Mouse (Mus musculus): ENCODE measurements around the gene Shf. TPM values are rescaled to one million over a fixed set of nuclear protein-coding genes. Genes with fewer than 3 reads are reported as not detected.

Gene Shf
- polyA plus RNA-seq, 1 experiment from 2014 or later, result 2.5 TPM

- no peak overlapping the region for H3K4me3 ChIP-seq (ENCODE audit: low read depth, low read length)
- no peak for TF ChIP-seq CTCF (IDR thresholded peaks at IDR 0.05)
- TF ChIP-seq EP300 (IDR thresholded peaks at IDR 0.05), result no peak
- ATAC-seq (no peak), DNase-seq (ENCODE audit: low spot score) (no peak)
- no peak overlapping the region for H3K4me2 ChIP-seq (replicated peaks; ENCODE audit: low read depth, low read length)
- no peaks in the 10 kb centered on the region for H3K36me3 ChIP-seq (ENCODE audit: insufficient read depth, low read length)
- WGBS, result 74% methylated on average over 6 of the region's 6 CpGs
- H3K9me3 ChIP-seq (ENCODE audit: low read length), result no peaks in the 10 kb centered on the region
- no peaks in the 10 kb centered on the region for H3K4me1 ChIP-seq (ENCODE audit: insufficient read depth, low read depth, low read length)
- no peak overlapping the region for H3K27ac ChIP-seq (ENCODE audit: low read length)
- no peak overlapping the region for H3K9ac ChIP-seq (replicated peaks; ENCODE audit: low read depth)
- no peaks in the 10 kb centered on the region for H3K27me3 ChIP-seq (replicated peaks; ENCODE audit: insufficient read depth, low read length)
These were observed 8.7 kb downstream of the Shf start for GRCm38 (mm10) chr2:122360310-122360709.

- ATAC-seq (no peak), DNase-seq (ENCODE audit: low spot score) (no peak)
- H3K9ac ChIP-seq (replicated peaks; ENCODE audit: low read depth), result no peak overlapping the region
- H3K36me3 ChIP-seq (ENCODE audit: insufficient read depth, low read length), result no peaks in the 10 kb centered on the region
- TF ChIP-seq CTCF (IDR thresholded peaks at IDR 0.05), result no peak
- no peaks in the 10 kb centered on the region for H3K9me3 ChIP-seq (ENCODE audit: low read length)
- 86% methylated on average over 3 of the region's 3 CpGs for WGBS
- H3K27ac ChIP-seq (ENCODE audit: low read length), result no peak overlapping the region
- H3K4me1 ChIP-seq (ENCODE audit: insufficient read depth, low read depth, low read length), result no peaks in the 10 kb centered on the region
- H3K4me2 ChIP-seq (replicated peaks; ENCODE audit: low read depth, low read length), result no peak overlapping the region
- H3K27me3 ChIP-seq (replicated peaks; ENCODE audit: insufficient read depth, low read length), result no peaks in the 10 kb centered on the region
- no peak overlapping the region for H3K4me3 ChIP-seq (ENCODE audit: low read depth, low read length)
These were observed 12.8 kb downstream of the Shf start for GRCm38 (mm10) chr2:122356187-122356586.

DNA sequence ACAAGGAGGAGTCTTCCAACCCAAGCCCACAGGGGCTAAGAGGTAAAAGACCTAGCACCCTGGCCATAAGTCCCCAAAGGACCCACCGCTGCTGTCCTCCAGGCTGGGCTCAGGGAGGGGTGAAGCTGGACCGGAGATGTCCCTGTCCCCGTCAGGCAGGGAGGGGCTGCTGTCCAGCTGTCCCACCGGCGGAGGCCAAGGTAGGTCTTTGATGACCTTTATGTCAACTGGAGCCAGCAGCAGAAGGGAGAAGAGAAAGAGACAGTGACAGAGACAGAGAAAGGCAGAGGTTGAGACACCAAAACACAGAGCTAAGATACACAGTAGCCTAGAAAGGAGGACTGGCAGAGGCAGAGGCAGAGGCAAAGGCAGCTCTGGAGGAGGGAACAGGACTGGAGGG, 13.6 kb downstream of the Shf start:
- TF ChIP-seq CTCF (IDR thresholded peaks at IDR 0.05) (no peak), EP300 (IDR thresholded peaks at IDR 0.05) (no peak)
- ATAC-seq, result no peak
- H3K27me3 ChIP-seq (replicated peaks; ENCODE audit: insufficient read depth, low read length), result no peaks in the 10 kb centered on the region

GRCm38 (mm10) chr2:122354191-122354929, 14.6 kb downstream of the Shf start:
- ATAC-seq, result no peak

More for the DNA sequence above, 13.6 kb downstream of the Shf start:
- Histone ChIP-seq H3K4me2 (replicated peaks; ENCODE audit: low read depth, low read length) (no peak overlapping the region), H3K9ac (replicated peaks; ENCODE audit: low read depth) (no peak overlapping the region), H3K4me3 (ENCODE audit: low read depth, low read length) (no peak overlapping the region), H3K9me3 (ENCODE audit: low read length) (no peaks in the 10 kb centered on the region), H3K36me3 (ENCODE audit: insufficient read depth, low read length) (no peaks in the 10 kb centered on the region), H3K4me1 (ENCODE audit: insufficient read depth, low read depth, low read length) (no peaks in the 10 kb centered on the region), H3K27ac (ENCODE audit: low read length) (no peak overlapping the region)
- DNase-seq (ENCODE audit: low spot score), result no peak
- WGBS, result 92% methylated on average over 5 of the region's 5 CpGs

DNA sequence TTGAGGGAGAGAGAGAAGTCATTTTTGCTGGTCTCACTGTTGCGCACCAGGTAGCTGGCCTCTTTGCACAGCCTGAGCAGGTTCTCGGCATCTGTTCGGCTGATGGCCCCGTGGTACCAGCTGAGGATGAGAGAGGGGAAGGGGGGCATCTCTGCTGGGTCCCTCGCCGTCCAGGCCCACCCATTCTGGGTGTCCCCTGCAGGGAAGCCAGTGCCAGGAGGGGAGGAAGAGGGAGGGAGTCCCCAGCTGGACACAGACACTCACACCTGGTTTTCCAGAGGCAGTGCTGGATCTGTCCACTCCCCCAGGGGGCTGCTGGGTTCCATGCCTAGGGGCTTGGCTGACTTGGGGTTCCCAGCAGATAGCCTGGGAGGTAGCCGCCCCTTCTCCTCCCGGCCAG, 15.2 kb downstream of the Shf start:
- no peaks in the 10 kb centered on the region for H3K27me3 ChIP-seq (replicated peaks; ENCODE audit: insufficient read depth, low read length)
- H3K27ac ChIP-seq (ENCODE audit: low read length), result no peak overlapping the region
- no peak for ATAC-seq
- no peak overlapping the region for H3K9ac ChIP-seq (replicated peaks; ENCODE audit: low read depth)
- H3K4me3 ChIP-seq (ENCODE audit: low read depth, low read length), result no peak overlapping the region
- no peaks in the 10 kb centered on the region for H3K36me3 ChIP-seq (ENCODE audit: insufficient read depth, low read length)
- DNase-seq (ENCODE audit: low spot score), result no peak
- H3K9me3 ChIP-seq (ENCODE audit: low read length), result no peaks in the 10 kb centered on the region
- H3K4me2 ChIP-seq (replicated peaks; ENCODE audit: low read depth, low read length), result no peak overlapping the region
- 92% methylated on average over 8 of the region's 8 CpGs for WGBS
- H3K4me1 ChIP-seq (ENCODE audit: insufficient read depth, low read depth, low read length), result peaks cover 6% of the 10 kb centered on the region; the same call in 1 of the 2 replicates
- TF ChIP-seq EP300 (IDR thresholded peaks at IDR 0.05) (no peak), CTCF (IDR thresholded peaks at IDR 0.05) (no peak)

More at GRCm38 (mm10) chr2:122354191-122354929, 14.6 kb downstream of the Shf start:
- no peaks in the 10 kb centered on the region for H3K36me3 ChIP-seq (ENCODE audit: insufficient read depth, low read length)
- no peak for DNase-seq (ENCODE audit: low spot score)
- H3K4me2 ChIP-seq (replicated peaks; ENCODE audit: low read depth, low read length), result no peak overlapping the region
- H3K9me3 ChIP-seq (ENCODE audit: low read length), result no peaks in the 10 kb centered on the region
- peaks cover 1% of the 10 kb centered on the region; the same call in 1 of the 2 replicates for H3K4me1 ChIP-seq (ENCODE audit: insufficient read depth, low read depth, low read length)
- H3K9ac ChIP-seq (replicated peaks; ENCODE audit: low read depth), result no peak overlapping the region
- no peak overlapping the region for H3K4me3 ChIP-seq (ENCODE audit: low read depth, low read length)
- no peak for TF ChIP-seq EP300 (IDR thresholded peaks at IDR 0.05)
- TF ChIP-seq CTCF (IDR thresholded peaks at IDR 0.05), result no peak
- 62% methylated on average over 12 of the region's 12 CpGs for WGBS
- no peaks in the 10 kb centered on the region for H3K27me3 ChIP-seq (replicated peaks; ENCODE audit: insufficient read depth, low read length)
- no peak overlapping the region for H3K27ac ChIP-seq (ENCODE audit: low read length)

- Histone ChIP-seq H3K4me3 (ENCODE audit: low read depth, low read length) (no peak overlapping the region), H3K27ac (ENCODE audit: low read length) (no peak overlapping the region), H3K9ac (replicated peaks; ENCODE audit: low read depth) (no peak overlapping the region), H3K4me2 (replicated peaks; ENCODE audit: low read depth, low read length) (no peak overlapping the region), H3K9me3 (ENCODE audit: low read length) (no peaks in the 10 kb centered on the region), H3K27me3 (replicated peaks; ENCODE audit: insufficient read depth, low read length) (no peaks in the 10 kb centered on the region), H3K36me3 (ENCODE audit: insufficient read depth, low read length) (no peaks in the 10 kb centered on the region), H3K4me1 (ENCODE audit: insufficient read depth, low read depth, low read length) (peaks cover 6% of the 10 kb centered on the region; the same call in 1 of the 2 replicates)
- TF ChIP-seq EP300 (IDR thresholded peaks at IDR 0.05), result no peak
- TF ChIP-seq CTCF (IDR thresholded peaks at IDR 0.05), result no peak
- DNase-seq (ENCODE audit: low spot score), result no peak
- no peak for ATAC-seq
- WGBS, result 87% methylated on average over 6 of the region's 6 CpGs
These were observed 16.0 kb downstream of the Shf start for GRCm38 (mm10) chr2:122352992-122353391.
